Mouse (Mus musculus): ENCODE measurements around the gene Acad9. TPM values are rescaled to one million over a fixed set of nuclear protein-coding genes. Genes with fewer than 3 reads are reported as not detected.

The Acad9 gene
- polyA plus RNA-seq, 1 experiment from 2014 or later, result 89.1 TPM

- no peak for ATAC-seq (ENCODE audit: insufficient read depth, low FRiP score, low TSS enrichment)
- Histone ChIP-seq H3K9ac (ENCODE audit: low read length) (no peak overlapping the region), H3K9me3 (ENCODE audit: control insufficient read depth, low read length) (no peaks in the 10 kb centered on the region), H3K27ac (ENCODE audit: low read depth, low read length) (no peak overlapping the region), H3K4me3 (ENCODE audit: low read depth, low read length) (no peak overlapping the region), H3K27me3 (ENCODE audit: control insufficient read depth, insufficient read depth, low read length) (no peaks in the 10 kb centered on the region), H3K4me2 (ENCODE audit: low read depth) (no peak overlapping the region), H3K36me3 (ENCODE audit: control insufficient read depth, insufficient read depth, low read length) (peaks cover 4% of the 10 kb centered on the region; the same call in 1 of the 2 replicates), H3K4me1 (ENCODE audit: control insufficient read depth, insufficient read depth, low read length) (no peaks in the 10 kb centered on the region)
- DNase-seq (ENCODE audit: low spot score), result no peak
- 93% methylated on average over 5 of the region's 5 CpGs for WGBS
Measured at GRCm38 (mm10) chr3:36079886-36080285, 14.1 kb downstream of the Acad9 start.

GRCm38 (mm10) chr3:36080741-36081140, 15.0 kb downstream of the Acad9 start:
- Histone ChIP-seq H3K4me1 (ENCODE audit: control insufficient read depth, insufficient read depth, low read length) (no peaks in the 10 kb centered on the region), H3K4me3 (ENCODE audit: low read depth, low read length) (no peak overlapping the region), H3K9ac (ENCODE audit: low read length) (no peak overlapping the region), H3K36me3 (ENCODE audit: control insufficient read depth, insufficient read depth, low read length) (peaks cover 4% of the 10 kb centered on the region; the same call in 1 of the 2 replicates), H3K9me3 (ENCODE audit: control insufficient read depth, low read length) (no peaks in the 10 kb centered on the region), H3K4me2 (ENCODE audit: low read depth) (no peak overlapping the region), H3K27ac (ENCODE audit: low read depth, low read length) (no peak overlapping the region), H3K27me3 (ENCODE audit: control insufficient read depth, insufficient read depth, low read length) (no peaks in the 10 kb centered on the region)
- WGBS, result 92% methylated on average over 5 of the region's 5 CpGs
- DNase-seq (ENCODE audit: low spot score) (no peak), ATAC-seq (ENCODE audit: insufficient read depth, low FRiP score, low TSS enrichment) (no peak)

- Histone ChIP-seq H3K9me3 (ENCODE audit: control insufficient read depth, low read length) (no peaks in the 10 kb centered on the region), H3K9ac (ENCODE audit: low read length) (no peak overlapping the region), H3K36me3 (ENCODE audit: control insufficient read depth, insufficient read depth, low read length) (peaks cover 2% of the 10 kb centered on the region), H3K4me2 (ENCODE audit: low read depth) (no peak overlapping the region), H3K4me1 (ENCODE audit: control insufficient read depth, insufficient read depth, low read length) (no peaks in the 10 kb centered on the region), H3K27me3 (ENCODE audit: control insufficient read depth, insufficient read depth, low read length) (no peaks in the 10 kb centered on the region), H3K27ac (ENCODE audit: low read depth, low read length) (no peak overlapping the region), H3K4me3 (ENCODE audit: low read depth, low read length) (no peak overlapping the region)
- no peak for DNase-seq (ENCODE audit: low spot score)
- WGBS, result 98% methylated on average over 4 of the region's 4 CpGs
- ATAC-seq (ENCODE audit: insufficient read depth, low FRiP score, low TSS enrichment), result no peak
Measured at GRCm38 (mm10) chr3:36082843-36083242, 17.1 kb downstream of the Acad9 start.

GRCm38 (mm10) chr3:36083381-36083780, 17.6 kb downstream of the Acad9 start:
- Histone ChIP-seq H3K4me3 (ENCODE audit: low read depth, low read length) (no peak overlapping the region), H3K27ac (ENCODE audit: low read depth, low read length) (no peak overlapping the region), H3K9ac (ENCODE audit: low read length) (no peak overlapping the region), H3K4me1 (ENCODE audit: control insufficient read depth, insufficient read depth, low read length) (no peaks in the 10 kb centered on the region), H3K9me3 (ENCODE audit: control insufficient read depth, low read length) (no peaks in the 10 kb centered on the region), H3K4me2 (ENCODE audit: low read depth) (no peak overlapping the region), H3K36me3 (ENCODE audit: control insufficient read depth, insufficient read depth, low read length) (peaks cover 2% of the 10 kb centered on the region), H3K27me3 (ENCODE audit: control insufficient read depth, insufficient read depth, low read length) (no peaks in the 10 kb centered on the region)
- no peak for ATAC-seq (ENCODE audit: insufficient read depth, low FRiP score, low TSS enrichment)
- DNase-seq (ENCODE audit: low spot score), result no peak
- 92% methylated on average over 7 of the region's 7 CpGs for WGBS

GRCm38 (mm10) chr3:36085394-36085793, 19.6 kb downstream of the Acad9 start:
- no peak for DNase-seq (ENCODE audit: low spot score)
- Histone ChIP-seq H3K27ac (ENCODE audit: low read depth, low read length) (no peak overlapping the region), H3K4me1 (ENCODE audit: control insufficient read depth, insufficient read depth, low read length) (no peaks in the 10 kb centered on the region), H3K4me2 (ENCODE audit: low read depth) (no peak overlapping the region), H3K9me3 (ENCODE audit: control insufficient read depth, low read length) (no peaks in the 10 kb centered on the region), H3K36me3 (ENCODE audit: control insufficient read depth, insufficient read depth, low read length) (peaks cover 7% of the 10 kb centered on the region), H3K4me3 (ENCODE audit: low read depth, low read length) (no peak overlapping the region), H3K9ac (ENCODE audit: low read length) (no peak overlapping the region), H3K27me3 (ENCODE audit: control insufficient read depth, insufficient read depth, low read length) (no peaks in the 10 kb centered on the region)
- 95% methylated on average over 5 of the region's 5 CpGs for WGBS
- ATAC-seq (ENCODE audit: insufficient read depth, low FRiP score, low TSS enrichment), result no peak

GRCm38 (mm10) chr3:36087591-36087990, 21.8 kb downstream of the Acad9 start:
- 92% methylated on average over 9 of the region's 9 CpGs for WGBS

GRCm38 (mm10) chr3:36095371-36095770, 29.6 kb downstream of the Acad9 start:
- DNase-seq (ENCODE audit: low spot score) (no peak), ATAC-seq (ENCODE audit: insufficient read depth, low FRiP score, low TSS enrichment) (no peak)
- 82% methylated on average over 2 of the region's 2 CpGs for WGBS
- Histone ChIP-seq H3K4me1 (ENCODE audit: control insufficient read depth, insufficient read depth, low read length) (no peaks in the 10 kb centered on the region), H3K27ac (ENCODE audit: low read depth, low read length) (no peak overlapping the region), H3K9me3 (ENCODE audit: control insufficient read depth, low read length) (no peaks in the 10 kb centered on the region), H3K9ac (ENCODE audit: low read length) (no peak overlapping the region), H3K27me3 (ENCODE audit: control insufficient read depth, insufficient read depth, low read length) (no peaks in the 10 kb centered on the region), H3K4me2 (ENCODE audit: low read depth) (no peak overlapping the region), H3K36me3 (ENCODE audit: control insufficient read depth, insufficient read depth, low read length) (no peaks in the 10 kb centered on the region), H3K4me3 (ENCODE audit: low read depth, low read length) (no peak overlapping the region)

More at GRCm38 (mm10) chr3:36087591-36087990, 21.8 kb downstream of the Acad9 start:
- Histone ChIP-seq H3K4me1 (ENCODE audit: control insufficient read depth, insufficient read depth, low read length) (no peaks in the 10 kb centered on the region), H3K36me3 (ENCODE audit: control insufficient read depth, insufficient read depth, low read length) (peaks cover 7% of the 10 kb centered on the region), H3K4me3 (ENCODE audit: low read depth, low read length) (no peak overlapping the region), H3K9ac (ENCODE audit: low read length) (no peak overlapping the region), H3K27ac (ENCODE audit: low read depth, low read length) (no peak overlapping the region), H3K27me3 (ENCODE audit: control insufficient read depth, insufficient read depth, low read length) (no peaks in the 10 kb centered on the region), H3K9me3 (ENCODE audit: control insufficient read depth, low read length) (no peaks in the 10 kb centered on the region), H3K4me2 (ENCODE audit: low read depth) (no peak overlapping the region)
- DNase-seq (ENCODE audit: low spot score) (no peak), ATAC-seq (ENCODE audit: insufficient read depth, low FRiP score, low TSS enrichment) (no peak)

- no peaks in the 10 kb centered on the region for H3K9me3 ChIP-seq (ENCODE audit: control insufficient read depth, low read length)
- H3K4me2 ChIP-seq (ENCODE audit: low read depth), result no peak overlapping the region
- no peak overlapping the region for H3K9ac ChIP-seq (ENCODE audit: low read length)
- H3K27ac ChIP-seq (ENCODE audit: low read depth, low read length), result no peak overlapping the region
- H3K4me3 ChIP-seq (ENCODE audit: low read depth, low read length), result no peak overlapping the region
- ATAC-seq (ENCODE audit: insufficient read depth, low FRiP score, low TSS enrichment) (no peak), DNase-seq (ENCODE audit: low spot score) (no peak)
- H3K36me3 ChIP-seq (ENCODE audit: control insufficient read depth, insufficient read depth, low read length), result no peaks in the 10 kb centered on the region
- no peaks in the 10 kb centered on the region for H3K4me1 ChIP-seq (ENCODE audit: control insufficient read depth, insufficient read depth, low read length)
- 82% methylated on average over 4 of the region's 4 CpGs for WGBS
- H3K27me3 ChIP-seq (ENCODE audit: control insufficient read depth, insufficient read depth, low read length), result no peaks in the 10 kb centered on the region
Measured at GRCm38 (mm10) chr3:36116076-36116475, 50.3 kb downstream of the Acad9 start.

GRCm38 (mm10) chr3:36119684-36120548, 54.1 kb downstream of the Acad9 start:
- ATAC-seq (ENCODE audit: insufficient read depth, low FRiP score, low TSS enrichment), result no peak
- no peak overlapping the region for H3K9ac ChIP-seq (ENCODE audit: low read length)
- DNase-seq (ENCODE audit: low spot score), result no peak
- no peak overlapping the region for H3K4me2 ChIP-seq (ENCODE audit: low read depth)
- no peaks in the 10 kb centered on the region for H3K9me3 ChIP-seq (ENCODE audit: control insufficient read depth, low read length)
- H3K4me1 ChIP-seq (ENCODE audit: control insufficient read depth, insufficient read depth, low read length), result no peaks in the 10 kb centered on the region
- no peak overlapping the region for H3K27ac ChIP-seq (ENCODE audit: low read depth, low read length)
- H3K36me3 ChIP-seq (ENCODE audit: control insufficient read depth, insufficient read depth, low read length), result no peaks in the 10 kb centered on the region
- H3K4me3 ChIP-seq (ENCODE audit: low read depth, low read length), result no peak overlapping the region
- H3K27me3 ChIP-seq (ENCODE audit: control insufficient read depth, insufficient read depth, low read length), result no peaks in the 10 kb centered on the region

All from neural tube, embryonic 11.5 days (tissue).